Mouse (Mus musculus) erythroblast, embryonic 14.5 days (primary cell): ENCODE results near the gene Rimklb. TPM values are rescaled to one million over a fixed set of nuclear protein-coding genes. Genes with fewer than 3 reads are reported as not detected.
"Not testable (repeated sequence)": the region's sequence is repeated elsewhere in the genome, so short reads cannot be mapped to it uniquely, and the experiment has no call there.

Experiments used
- H3K27me3 ChIP-seq: 2 replicates; pipeline ENCODE4 v1.6.1; 2012; ENCODE audit warnings: inconsistent platforms; ENCODE audit not compliant: control insufficient read depth
- H3K36me3 ChIP-seq: 2 replicates; pipeline ENCODE4 v1.6.1; 2012; ENCODE audit warnings: mild to moderate bottlenecking, inconsistent platforms; ENCODE audit not compliant: control insufficient read depth
- H3K4me1 ChIP-seq: 2 replicates; pipeline ENCODE4 v1.6.1; 2012; ENCODE audit warnings: inconsistent platforms; ENCODE audit not compliant: control insufficient read depth
- H3K4me3 ChIP-seq: replicated peaks from 2 replicates; pipeline ENCODE3; 2012; ENCODE audit warnings: moderate library complexity, mild to moderate bottlenecking, inconsistent platforms
- H3K9me3 ChIP-seq: 2 replicates; pipeline ENCODE4 v1.6.1; 2012; ENCODE audit warnings: low read length, inconsistent platforms, mixed read lengths; ENCODE audit not compliant: control insufficient read depth
- GATA1 ChIP-seq: IDR thresholded peaks from 2 replicates; pipeline ENCODE4 v1.6.1; 2012; ENCODE audit warnings: low read length, inconsistent platforms, mixed read lengths
- TAL1 ChIP-seq: IDR thresholded peaks from 3 replicates; pipeline ENCODE4 v1.6.1; 2012; ENCODE audit warnings: low read length, inconsistent platforms, mixed read lengths
- polyA plus RNA-seq: library from polyadenylated mRNA; stranded (reverse); fragments of >175 nt; gene quantifications from 2 replicates; pipeline ENCODE4 v1.2.3, GENCODE M21; 2012

The Rimklb gene
- polyA plus RNA-seq, result not detected in 2 replicates

DNA sequence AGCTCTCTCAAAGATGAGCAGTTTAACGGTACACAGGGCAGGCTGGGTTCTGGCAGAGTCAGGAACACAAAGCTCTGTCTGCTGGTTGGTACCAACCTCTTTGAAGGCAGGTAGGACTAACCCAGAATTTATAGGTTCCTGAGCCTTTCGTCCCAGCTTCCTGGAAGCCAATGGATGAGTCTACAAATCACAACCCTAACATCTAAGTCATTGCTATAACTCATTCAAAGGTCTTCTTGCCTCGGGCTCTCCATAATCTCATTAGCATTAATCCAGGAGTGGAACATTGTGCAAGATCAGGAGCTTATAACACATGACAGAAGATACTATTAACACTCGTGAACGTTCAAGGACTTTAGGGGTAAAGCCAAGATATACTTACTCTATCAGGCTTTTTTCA is at the start of gene Rimklb:
Gene Rimklb (minus strand): TSS at position 101 of the 400 bp plus-strand sequence.
- no peak for TF ChIP-seq TAL1
- TF ChIP-seq GATA1, result no peak
- Histone ChIP-seq H3K4me1 (peaks cover 7% of the 10 kb centered on the region), H3K4me3 (no peak within 1 kb of the TSS), H3K27me3 (peaks cover 48% of the 10 kb centered on the region), H3K9me3 (no peaks in the 10 kb centered on the region), H3K36me3 (no peaks in the 10 kb centered on the region)

DNA sequence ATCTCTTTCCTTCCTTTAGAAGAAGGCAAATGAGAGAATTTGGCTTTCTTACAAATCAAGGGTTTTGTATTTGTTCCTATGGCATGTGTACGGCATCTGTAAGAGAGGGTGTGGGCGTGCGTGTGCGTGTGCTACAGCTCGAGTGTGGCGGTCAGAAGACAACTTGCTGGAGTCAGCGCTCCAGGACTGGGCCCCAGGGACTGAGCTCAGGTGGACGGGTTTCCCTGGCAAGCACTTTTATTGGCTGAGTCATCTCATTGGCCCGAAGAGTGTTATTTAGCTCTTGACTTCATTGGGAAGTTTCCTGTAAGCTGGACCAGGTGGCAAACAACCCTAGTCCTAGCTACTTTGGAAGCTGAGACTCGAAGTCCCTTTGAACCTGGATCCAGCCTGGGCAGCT is 47.4 kb upstream of the Rimklb start:
- no peaks in the 10 kb centered on the region for H3K4me1 ChIP-seq
- no peaks in the 10 kb centered on the region for H3K27me3 ChIP-seq
- no peaks in the 10 kb centered on the region for H3K9me3 ChIP-seq
- H3K4me3 ChIP-seq, result no peak overlapping the region
- no peaks in the 10 kb centered on the region for H3K36me3 ChIP-seq
- TF ChIP-seq TAL1 (no peak), GATA1 (no peak)

DNA sequence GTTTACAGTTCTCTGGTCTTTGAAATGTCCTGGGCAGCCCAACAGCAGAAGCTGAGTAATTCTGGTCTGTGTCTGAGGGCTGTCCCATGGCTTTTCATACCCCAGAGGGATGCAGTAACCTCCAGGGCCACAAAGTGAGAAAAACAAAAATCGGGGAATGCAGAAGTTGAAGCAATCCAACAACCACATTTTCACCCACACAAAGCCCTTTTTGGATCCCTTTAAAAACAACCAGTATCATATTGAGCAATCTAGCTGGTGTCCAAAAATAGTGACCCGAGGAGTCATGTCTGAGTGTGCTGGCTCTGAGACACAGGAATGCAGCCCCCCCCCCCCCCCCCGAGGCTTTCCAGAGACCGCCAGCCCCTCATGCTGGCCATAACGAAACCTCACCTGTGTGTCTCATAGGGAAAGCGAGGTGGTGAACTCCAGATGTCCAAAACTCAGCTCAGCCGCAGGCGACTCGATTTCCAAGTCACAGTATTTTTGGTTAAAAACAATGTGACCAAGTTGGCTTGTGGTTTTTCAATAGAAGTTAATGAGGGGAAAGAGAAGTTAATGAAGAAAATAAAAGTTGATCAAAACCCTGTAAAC is 46.8 kb upstream of the Rimklb start:
- Histone ChIP-seq H3K4me3 (no peak overlapping the region), H3K9me3 (no peaks in the 10 kb centered on the region), H3K27me3 (no peaks in the 10 kb centered on the region), H3K36me3 (no peaks in the 10 kb centered on the region), H3K4me1 (no peaks in the 10 kb centered on the region)
- TF ChIP-seq GATA1 (no peak), TAL1 (no peak)

- no peaks in the 10 kb centered on the region for H3K4me1 ChIP-seq
- H3K27me3 ChIP-seq, result no peaks in the 10 kb centered on the region
- no peaks in the 10 kb centered on the region for H3K9me3 ChIP-seq
- TF ChIP-seq GATA1, result no peak
- no peaks in the 10 kb centered on the region for H3K36me3 ChIP-seq
- H3K4me3 ChIP-seq, result no peak overlapping the region
Measured at GRCm38 (mm10) chr6:122544672-122545071, 46.1 kb upstream of the Rimklb start.

DNA sequence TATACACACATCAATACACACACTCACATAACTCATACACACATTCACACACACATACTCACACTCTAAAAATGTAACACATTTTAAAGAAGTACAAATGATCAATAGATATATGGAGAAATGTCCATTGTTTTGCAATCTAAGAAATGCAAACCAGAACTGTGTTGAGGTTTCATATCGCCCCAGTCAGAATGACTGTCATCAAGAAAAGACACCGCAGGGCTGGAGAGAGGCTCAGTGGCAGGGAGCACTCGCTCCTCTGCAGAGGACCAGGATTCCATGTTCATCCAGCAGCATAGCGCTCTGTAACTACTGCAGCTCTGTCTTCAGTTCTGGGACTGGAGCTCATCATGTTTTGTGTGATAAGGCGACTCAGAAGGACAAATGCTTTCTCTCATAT is 45.0 kb upstream of the Rimklb start:
- no peaks in the 10 kb centered on the region for H3K9me3 ChIP-seq
- no peaks in the 10 kb centered on the region for H3K4me1 ChIP-seq
- no peaks in the 10 kb centered on the region for H3K36me3 ChIP-seq
- no peak overlapping the region for H3K4me3 ChIP-seq
- H3K27me3 ChIP-seq, result no peaks in the 10 kb centered on the region
- TF ChIP-seq TAL1 (no peak), GATA1 (no peak)

GRCm38 (mm10) chr6:122542459-122542858 is 43.9 kb upstream of the Rimklb start:
- H3K4me1 ChIP-seq, H3K36me3 ChIP-seq, H3K9me3 ChIP-seq, H3K27me3 ChIP-seq, H3K4me3 ChIP-seq: not testable (repeated sequence)

DNA sequence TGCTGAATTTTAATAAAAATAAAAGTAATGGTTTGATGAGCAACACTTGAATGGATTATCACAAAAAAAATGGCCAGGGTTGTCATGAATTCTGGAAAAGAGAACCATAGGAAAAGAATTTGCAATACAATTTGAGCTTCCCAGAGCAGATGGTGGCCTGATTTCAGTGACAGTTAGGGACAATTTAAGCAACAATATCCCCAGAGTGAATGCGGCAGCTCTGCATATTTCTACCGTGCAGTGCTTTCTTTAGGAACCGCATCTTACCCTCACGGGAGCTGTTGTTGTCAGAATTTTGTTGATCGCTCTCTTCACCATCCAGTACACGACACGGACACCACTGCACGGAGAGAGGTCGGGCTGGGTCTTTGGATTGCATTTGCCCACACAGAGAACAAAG is 41.0 kb upstream of the Rimklb start:
- TF ChIP-seq GATA1, result no peak
- TF ChIP-seq TAL1, result no peak
- Histone ChIP-seq H3K4me3 (no peak overlapping the region), H3K27me3 (no peaks in the 10 kb centered on the region), H3K36me3 (no peaks in the 10 kb centered on the region), H3K4me1 (no peaks in the 10 kb centered on the region), H3K9me3 (no peaks in the 10 kb centered on the region)

DNA sequence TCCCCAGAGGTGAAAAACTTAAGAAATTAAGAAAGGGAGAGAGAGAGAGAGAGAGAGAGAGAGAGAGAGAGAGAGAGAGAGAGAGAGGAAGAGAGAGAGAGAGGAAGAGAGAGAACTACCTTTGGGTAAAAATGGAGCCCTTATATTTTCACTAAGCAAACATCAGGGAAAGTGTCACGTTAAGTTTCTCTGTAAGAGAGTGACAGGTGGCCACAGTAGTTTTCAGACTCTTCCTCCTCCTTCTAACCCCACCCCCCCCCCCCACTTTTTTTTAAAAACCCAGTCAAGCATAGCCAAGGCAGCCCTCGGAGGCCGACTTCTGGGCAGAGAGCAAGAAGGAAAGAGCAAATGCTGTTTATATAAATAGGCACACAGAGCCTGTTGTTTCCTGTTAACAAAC is 35.5 kb upstream of the Rimklb start:
- TF ChIP-seq GATA1 (no peak), TAL1 (no peak)
- no peaks in the 10 kb centered on the region for H3K27me3 ChIP-seq

DNA sequence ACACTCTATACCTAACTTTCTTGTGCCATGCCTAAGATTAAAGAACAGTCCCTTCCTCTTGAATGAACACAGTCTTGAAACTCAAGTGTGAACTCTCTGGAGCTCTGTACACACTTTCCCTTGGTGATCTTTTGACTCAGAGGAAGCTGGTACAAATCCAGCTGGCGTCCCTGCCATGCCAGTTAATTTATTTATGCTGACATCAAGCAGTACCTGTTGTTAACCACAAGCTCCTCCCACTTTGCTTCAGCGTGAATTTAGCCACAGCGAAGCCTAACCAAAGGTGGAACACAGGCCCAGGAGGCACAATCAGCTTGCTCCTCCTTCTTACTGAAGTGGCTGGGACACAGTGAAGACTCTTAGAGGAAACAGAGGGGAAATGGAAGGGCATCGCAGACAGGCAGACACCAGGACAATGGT is 34.3 kb upstream of the Rimklb start:
- Histone ChIP-seq H3K4me3 (no peak overlapping the region), H3K4me1 (peaks cover 1% of the 10 kb centered on the region; the same call in 1 of the 2 replicates), H3K36me3 (no peaks in the 10 kb centered on the region), H3K9me3 (no peaks in the 10 kb centered on the region), H3K27me3 (peaks cover 2% of the 10 kb centered on the region; the same call in 1 of the 2 replicates)
- no peak for TF ChIP-seq TAL1
- no peak for TF ChIP-seq GATA1

More for the DNA sequence above, 35.5 kb upstream of the Rimklb start:
- Histone ChIP-seq H3K36me3 (no peaks in the 10 kb centered on the region), H3K4me1 (peaks cover 1% of the 10 kb centered on the region; the same call in 1 of the 2 replicates), H3K4me3 (no peak overlapping the region), H3K9me3 (no peaks in the 10 kb centered on the region)
